Mouse (Mus musculus) testis, postnatal 10 days (tissue): ENCODE data around the gene F3.
A peak's percentile ranks its signal among the peaks of the same experiment; 100 is the strongest.
"Not testable (repeated sequence)": the region's sequence is repeated elsewhere in the genome, so short reads cannot be mapped to it uniquely, and the experiment has no call there.

Experiments
- DNase-seq: peaks from one replicate; pipeline ENCODE4 v3.0.0; 2021; ENCODE audit warnings: low spot score

F3 gene

GRCm38 (mm10) chr3:121738742-121739342 is 15.5 kb downstream of the F3 start:
- DNase-seq: no peak

- no peak for DNase-seq
Measured at GRCm38 (mm10) chr3:121739489-121740213, 16.3 kb downstream of the F3 start.

GRCm38 (mm10) chr3:121741186-121741848 is 18.0 kb downstream of the F3 start:
- DNase-seq: not testable (repeated sequence)

GRCm38 (mm10) chr3:121754319-121755090 is 31.2 kb downstream of the F3 start:
- DNase-seq: not testable (repeated sequence)

- no peak for DNase-seq
Measured at GRCm38 (mm10) chr3:121755152-121755551, 31.8 kb downstream of the F3 start.

- DNase-seq: no peak
Measured at GRCm38 (mm10) chr3:121758373-121758772, 35.0 kb downstream of the F3 start.

GRCm38 (mm10) chr3:121762056-121762852 is 38.9 kb downstream of the F3 start:
- no peak for DNase-seq

GRCm38 (mm10) chr3:121766048-121766447 is 42.7 kb downstream of the F3 start:
- no peak for DNase-seq

GRCm38 (mm10) chr3:121766818-121767217 is 43.5 kb downstream of the F3 start:
- DNase-seq: no peak

GRCm38 (mm10) chr3:121768770-121769169 is 45.4 kb downstream of the F3 start:
- no peak for DNase-seq

GRCm38 (mm10) chr3:121773336-121773735 is 50.0 kb downstream of the F3 start:
- DNase-seq: not testable (repeated sequence)

GRCm38 (mm10) chr3:121777943-121778342 is 54.6 kb downstream of the F3 start:
- peak; percentile 71 for DNase-seq

- no peak for DNase-seq
Measured at GRCm38 (mm10) chr3:121783020-121783419, 59.7 kb downstream of the F3 start.
